Mouse (Mus musculus) large intestine, adult 2 months (tissue): ENCODE results near the gene Gnb2. TPM values are rescaled to one million over a fixed set of nuclear protein-coding genes. Genes with fewer than 3 reads are reported as not detected.

Experiments
- DNase-seq: peaks from one replicate; pipeline ENCODE4 v3.0.0-alpha.2; 2012; ENCODE audit warnings: low read depth, low spot score
- WGBS: fragments of 180-500 bp; shearing (Covaris S2); methylation state at CpG from one replicate; pipeline ENCODE4 v1.1.7; 2018; 5-methylcytosine and 5-hydroxymethylcytosine counted together
- polyA plus RNA-seq: library from polyadenylated mRNA; depleted of rRNA; stranded (reverse); fragments of >200 nt; gene quantifications from 2 replicates; pipeline ENCODE4 v1.2.3, GENCODE M21; 2012

Gnb2 gene
- polyA plus RNA-seq, 1 experiment: 1,025 TPM

DNA sequence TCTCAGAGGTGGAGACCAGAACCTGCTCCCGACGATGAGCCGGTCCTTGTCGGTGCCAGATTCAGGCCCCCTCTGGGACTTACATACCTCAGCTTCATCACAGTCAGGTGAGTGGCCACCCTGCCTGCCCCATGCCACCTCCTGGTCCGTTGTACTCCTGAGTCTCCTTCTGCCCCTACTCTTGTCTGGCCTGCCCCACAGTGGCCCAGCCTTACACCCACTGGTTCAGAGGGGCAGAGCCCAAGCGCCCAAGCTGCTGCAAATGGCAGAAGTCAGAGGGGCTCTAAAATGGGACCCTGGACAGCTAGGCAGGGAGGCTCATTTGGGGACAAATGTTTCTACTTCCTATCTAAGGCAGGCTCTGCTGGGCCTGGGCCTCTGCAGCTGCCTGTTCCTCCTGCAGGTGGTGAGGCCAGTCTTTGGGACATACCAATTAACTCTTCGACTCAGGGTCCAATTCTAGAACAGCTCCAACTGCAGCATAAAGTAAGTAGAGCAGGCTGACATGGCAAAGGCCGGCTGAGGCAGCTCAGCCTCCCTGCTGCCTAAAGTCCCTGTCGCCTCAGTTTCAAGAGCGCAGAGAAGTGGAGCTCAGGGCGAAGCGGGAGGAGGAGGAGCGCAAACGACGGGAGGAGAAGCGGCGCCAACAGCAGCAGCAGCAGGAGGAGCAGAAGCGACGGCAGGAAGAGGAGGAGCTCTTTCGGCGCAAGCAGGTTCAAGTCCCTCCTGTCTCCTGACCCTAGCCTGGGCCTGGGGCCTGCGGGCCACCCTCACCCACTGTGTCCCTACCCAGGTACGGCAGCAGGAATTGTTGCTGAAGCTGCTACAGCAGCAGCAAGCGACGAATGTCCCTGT lies 9.7 kb downstream of the Gnb2 start:
- 82% methylated on average over 25 of the region's 25 CpGs for WGBS
- no peak for DNase-seq

GRCm38 (mm10) chr5:137522711-137523110 lies 10.6 kb downstream of the Gnb2 start:
- WGBS: 84% methylated on average over 11 of the region's 11 CpGs
- no peak for DNase-seq

- 79% methylated on average over 9 of the region's 9 CpGs for WGBS
Observed at GRCm38 (mm10) chr5:137521861-137522260, 11.4 kb downstream of the Gnb2 start.

GRCm38 (mm10) chr5:137519691-137520550 lies 13.4 kb downstream of the Gnb2 start:
- WGBS: 89% methylated on average over 27 of the region's 27 CpGs
- no peak for DNase-seq

More at GRCm38 (mm10) chr5:137521861-137522260, 11.4 kb downstream of the Gnb2 start:
- DNase-seq: no peak

GRCm38 (mm10) chr5:137518436-137518835 lies 14.9 kb downstream of the Gnb2 start, which contains the start of gene Gigyf1:
Gigyf1 (plus strand) TSS chr5:137518548.
- WGBS: 81% methylated on average over 5 of the region's 5 CpGs
- no peak for DNase-seq

DNA sequence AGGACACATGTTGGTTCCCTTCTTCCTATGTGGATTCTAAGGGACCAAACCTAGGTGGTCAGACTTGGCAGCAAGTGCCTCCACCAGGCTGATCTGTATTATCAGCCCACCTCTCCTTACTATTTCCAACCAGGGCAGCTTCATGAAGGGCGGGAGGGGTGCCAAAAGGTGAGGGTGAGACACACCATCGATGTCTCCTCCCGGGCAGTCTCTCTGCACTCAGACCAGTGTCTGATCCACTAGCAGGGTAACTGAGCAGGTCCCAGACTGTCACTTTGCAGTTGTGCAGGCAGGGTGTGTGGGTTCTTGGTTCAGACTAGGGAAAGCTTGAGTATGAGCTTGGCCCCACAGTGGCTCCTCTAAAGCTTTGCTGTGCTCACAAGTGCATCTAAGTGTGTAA lies 18.5 kb downstream of the Gnb2 start:
- WGBS: 84% methylated on average over 3 of the region's 3 CpGs
- DNase-seq: no peak

DNA sequence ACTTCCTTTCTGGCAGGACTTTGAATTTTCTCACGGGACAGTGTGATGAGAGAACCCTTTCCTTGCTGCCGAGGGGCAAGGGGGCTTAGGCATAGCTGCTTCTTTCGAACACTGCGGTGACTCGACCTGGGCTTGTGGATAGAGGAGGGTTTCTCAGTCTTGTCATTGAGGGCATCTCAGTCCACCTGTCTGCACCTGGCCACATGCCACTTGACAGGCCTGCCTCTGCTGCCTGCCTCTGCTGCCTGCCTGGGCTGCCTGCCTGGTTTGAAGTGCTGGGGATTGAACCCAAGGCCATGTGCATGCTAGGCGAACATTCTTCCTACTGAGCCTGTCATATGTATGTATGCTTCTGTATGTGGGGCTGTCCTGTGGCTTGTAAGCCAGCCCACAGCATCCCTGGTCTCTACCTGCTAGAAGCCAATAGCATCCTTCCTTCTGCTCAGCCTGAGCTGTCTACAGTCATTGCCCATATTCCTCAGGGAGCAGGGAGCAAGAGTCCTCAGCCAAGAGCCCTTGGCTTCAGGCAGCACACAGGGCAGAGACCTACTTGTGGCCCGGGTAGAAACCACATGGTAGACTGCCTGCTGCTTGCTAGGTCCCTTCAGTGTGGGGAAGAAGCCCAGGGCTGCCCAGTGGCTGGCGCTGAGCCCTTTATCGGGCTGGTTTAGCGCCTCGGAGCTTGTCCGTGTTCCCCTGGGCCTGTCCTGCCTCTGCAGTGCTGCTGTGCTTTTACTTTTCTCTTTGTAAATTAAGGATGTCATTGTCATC lies 19.2 kb downstream of the Gnb2 start:
- DNase-seq: no peak
- WGBS: 80% methylated on average over 12 of the region's 12 CpGs

DNA sequence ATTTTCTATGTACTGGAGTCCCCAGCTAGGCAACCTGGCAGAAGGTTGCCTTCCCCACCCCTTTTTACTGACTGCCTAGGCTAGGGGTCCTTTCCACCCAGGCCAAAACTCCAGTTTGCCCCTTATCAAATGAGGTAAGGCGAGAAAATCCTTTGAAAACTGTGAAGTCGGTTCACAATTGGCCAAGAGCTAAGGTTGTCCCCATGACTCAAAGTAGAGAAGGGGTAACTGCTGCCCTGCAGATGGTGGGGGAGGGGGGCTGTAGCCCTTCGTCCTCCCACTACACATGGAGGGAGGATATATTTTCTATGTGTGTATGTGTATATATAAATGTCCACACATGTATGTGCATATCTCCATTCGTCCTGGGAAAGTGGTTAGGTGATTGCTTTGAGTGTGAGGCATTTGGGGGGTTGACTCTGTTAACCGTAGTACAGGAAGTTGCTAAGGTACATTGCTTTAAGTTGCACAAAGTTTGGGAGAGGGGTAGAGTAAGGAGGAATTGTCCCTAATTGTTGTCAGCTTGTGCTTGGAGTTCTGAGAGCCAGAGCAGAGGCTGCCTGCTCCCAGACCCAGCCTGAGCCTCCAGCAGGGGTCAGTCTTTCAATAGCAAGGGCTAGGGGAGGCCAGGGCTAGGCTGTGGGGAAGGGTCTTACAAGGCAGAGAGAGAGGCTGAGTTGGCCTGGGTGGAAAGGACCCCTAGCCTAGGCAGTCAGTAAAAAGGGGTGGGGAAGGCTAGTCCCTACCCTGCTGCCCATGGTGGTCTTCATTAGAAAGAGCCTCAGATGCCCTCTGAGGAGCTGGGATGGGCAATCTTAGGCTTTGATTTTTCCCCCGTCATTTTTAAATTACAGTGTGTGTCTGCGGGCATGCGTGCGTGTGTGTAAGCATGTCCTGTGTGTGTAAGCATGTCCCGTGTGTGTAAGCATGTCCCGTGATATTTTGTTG lies 20.2 kb downstream of the Gnb2 start:
- 76% methylated on average over 11 of the region's 11 CpGs for WGBS
- no peak for DNase-seq

- WGBS: 59% methylated on average over 3 of the region's 3 CpGs
- DNase-seq: no peak
Observed at GRCm38 (mm10) chr5:137511706-137512105, 21.6 kb downstream of the Gnb2 start.

DNA sequence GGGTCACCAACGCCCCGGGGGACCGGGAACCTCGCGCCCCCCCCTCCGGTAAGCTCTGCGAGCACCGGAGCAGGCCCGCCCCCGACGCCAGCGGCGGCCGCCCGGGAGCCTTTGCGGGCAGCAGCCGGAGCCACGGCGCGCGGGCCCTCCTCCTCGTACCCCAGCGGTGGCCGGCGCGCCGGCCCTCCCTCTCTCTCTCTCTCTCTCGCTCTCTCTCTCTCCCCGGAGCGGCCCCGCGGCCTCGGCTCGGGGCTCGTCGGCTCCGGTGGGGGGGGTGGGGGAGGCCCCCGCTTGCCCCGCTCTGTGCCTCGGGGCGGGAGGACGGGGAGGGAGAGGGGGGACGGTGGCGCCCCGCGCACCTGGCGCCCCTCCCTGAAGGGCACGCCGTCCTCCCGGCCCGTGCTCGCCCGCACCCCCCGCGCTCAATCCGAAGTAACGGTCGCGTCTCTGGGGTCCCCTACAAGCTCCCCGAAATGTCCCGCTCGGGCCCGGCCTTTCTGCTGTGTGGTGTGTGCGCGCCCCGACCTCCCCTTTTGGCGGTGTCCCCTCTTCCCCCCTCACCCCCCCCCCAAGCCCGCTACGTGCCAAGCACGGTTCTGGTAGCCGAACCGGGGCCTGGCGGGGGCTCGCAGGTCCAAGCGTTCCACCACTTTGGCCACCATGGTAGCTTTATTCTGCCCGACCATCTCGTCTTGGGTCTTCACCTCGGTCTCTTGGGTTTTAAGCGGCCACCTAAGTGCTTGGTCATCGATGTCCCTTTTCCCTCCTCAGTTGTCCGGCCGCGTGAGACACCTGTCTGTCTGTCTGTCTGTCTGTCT lies 22.5 kb downstream of the Gnb2 start:
- WGBS: under 1% methylated on average over 68 of the region's 83 CpGs
- DNase-seq: no peak

- no peak for DNase-seq
- WGBS: 3% methylated on average over 19 of the region's 52 CpGs
Observed at GRCm38 (mm10) chr5:137510014-137510501, 23.3 kb downstream of the Gnb2 start.

- 64% methylated on average over 6 of the region's 6 CpGs for WGBS
- DNase-seq: no peak
Observed at GRCm38 (mm10) chr5:137504041-137504440, 29.3 kb downstream of the Gnb2 start.

- under 1% methylated on average over 30 of the region's 30 CpGs for whole genome bisulfite sequencing
- peak; percentile 69 for DNase-seq
Observed at GRCm38 (mm10) chr5:137502667-137503110, 30.6 kb downstream of the Gnb2 start.

DNA sequence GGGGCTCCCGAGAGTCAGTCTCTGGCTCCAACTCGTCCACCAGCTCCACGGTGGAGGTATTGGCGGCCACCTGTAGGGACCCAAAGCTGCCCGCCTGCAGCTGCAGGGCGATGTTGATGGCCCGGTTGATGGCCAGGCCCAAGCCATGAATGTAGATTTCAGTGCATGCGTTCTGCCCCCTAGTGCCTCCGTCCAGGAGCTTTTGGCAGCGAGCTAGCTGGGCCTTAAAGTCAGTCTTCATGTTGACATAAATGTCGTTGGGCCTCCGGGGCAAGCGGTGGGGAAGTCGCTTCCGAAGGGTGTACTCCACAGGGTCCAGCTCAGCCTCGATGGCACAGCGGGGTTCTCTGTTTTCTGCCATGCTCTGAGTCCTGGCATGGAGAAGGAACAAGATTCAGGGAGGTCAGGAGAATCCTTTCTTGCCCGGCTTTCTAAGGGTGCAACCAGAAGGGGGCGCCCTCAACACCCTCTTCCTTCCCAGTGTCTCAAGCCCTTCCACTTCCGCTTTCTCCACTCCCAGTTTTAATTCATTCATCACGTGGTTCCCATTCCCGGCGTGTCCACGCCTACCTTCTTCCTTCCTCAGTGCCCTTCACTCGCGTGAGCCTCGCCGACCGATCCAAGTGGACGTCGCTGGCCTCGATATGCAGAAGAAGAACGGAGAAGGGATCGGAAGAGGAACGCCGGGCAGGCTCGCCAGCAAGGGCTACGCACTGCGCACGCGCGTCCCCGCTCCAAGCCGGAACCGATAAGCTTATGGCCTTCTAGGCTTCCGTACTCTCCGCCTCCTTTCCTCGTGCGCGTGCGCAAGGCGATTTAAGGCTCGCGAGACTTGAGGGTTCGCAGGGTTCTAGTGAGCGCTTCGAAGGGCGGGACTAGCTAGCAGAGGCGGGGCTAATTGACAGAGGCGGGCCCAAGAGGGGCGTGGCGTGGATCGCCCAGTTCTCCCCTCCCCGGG lies 31.3 kb downstream of the Gnb2 start, which contains the start of gene Pop7:
Gene Pop7 (minus strand): TSS at position 810 of the 958 bp plus-strand sequence.
- peak; percentile 98 for DNase-seq
- WGBS: under 1% methylated on average over 64 of the region's 64 CpGs

- no peak for DNase-seq
- WGBS: 90% methylated on average over 7 of the region's 7 CpGs
Observed at GRCm38 (mm10) chr5:137500186-137500585, 33.1 kb downstream of the Gnb2 start.

DNA sequence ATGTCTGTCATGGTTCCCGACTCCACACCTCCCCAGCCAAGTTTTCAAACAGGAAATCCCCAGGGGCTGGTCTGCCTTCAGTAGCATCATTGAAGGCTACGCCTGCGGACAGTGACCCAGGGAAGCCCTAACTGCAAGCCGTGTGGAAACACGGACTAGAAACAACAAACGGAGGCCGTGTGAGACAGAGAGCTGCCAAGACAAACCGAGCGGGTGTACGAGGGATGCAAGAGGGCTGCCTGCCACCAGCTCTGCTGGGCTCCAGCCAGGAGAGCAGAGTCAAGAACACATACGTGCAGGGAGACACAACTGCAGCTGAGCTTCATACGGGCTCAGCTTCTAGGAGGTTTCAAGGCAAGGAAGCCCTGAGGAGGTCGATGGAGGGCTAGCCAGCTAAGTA lies 39.5 kb downstream of the Gnb2 start:
- WGBS: 68% methylated on average over 13 of the region's 13 CpGs
- DNase-seq: no peak
